Mouse (Mus musculus) midbrain, embryonic 12.5 days (tissue): ENCODE data around the gene Tmem198. TPM values are rescaled to one million over a fixed set of nuclear protein-coding genes. Genes with fewer than 3 reads are reported as not detected.
A peak's percentile ranks its signal among the peaks of the same experiment; 100 is the strongest.

ENCODE experiments used
- ATAC-seq: fragments of 200-750 bp; cut with Nextera tagmentation; 2 replicates; pipeline ENCODE4 v1.8.0; 2017; ENCODE audit warnings: low read depth, moderate TSS enrichment, moderate library complexity; ENCODE audit not compliant: low FRiP score
- H3K27ac ChIP-seq: fragments of 300-500 bp; sonication (generic); replicated peaks from 2 replicates; pipeline ENCODE4 v1.5.1; 2016; ENCODE audit warnings: mild to moderate bottlenecking
- H3K27me3 ChIP-seq: fragments of 300-500 bp; sonication (generic); 2 replicates; pipeline ENCODE4 v1.6.1; 2016; ENCODE audit warnings: mild to moderate bottlenecking
- H3K36me3 ChIP-seq: fragments of 300-500 bp; sonication (generic); 2 replicates; pipeline ENCODE4 v1.6.1; 2016
- H3K4me1 ChIP-seq: fragments of 300-500 bp; sonication (generic); 2 replicates; pipeline ENCODE4 v1.6.1; 2016
- H3K4me2 ChIP-seq: fragments of 300-500 bp; sonication (generic); replicated peaks from 2 replicates; pipeline ENCODE4 v1.6.1; 2016; ENCODE audit warnings: mild to moderate bottlenecking, moderate library complexity
- H3K4me3 ChIP-seq: fragments of 300-500 bp; sonication (generic); 2 replicates; pipeline ENCODE4 v1.5.1; 2016; ENCODE audit warnings: mild to moderate bottlenecking
- H3K9ac ChIP-seq: fragments of 300-500 bp; sonication (generic); replicated peaks from 2 replicates; pipeline ENCODE4 v1.6.1; 2016; ENCODE audit warnings: mild to moderate bottlenecking, moderate library complexity
- H3K9me3 ChIP-seq: fragments of 300-500 bp; sonication (generic); 2 replicates; pipeline ENCODE4 v1.6.1; 2016; ENCODE audit warnings: mild to moderate bottlenecking
- WGBS: fragments of 180-500 bp; shearing (Covaris S2); methylation state at CpG from one replicate; pipeline ENCODE4 v1.1.7; 2016; 5-methylcytosine and 5-hydroxymethylcytosine counted together
- polyA plus RNA-seq: library from polyadenylated mRNA; unstranded; fragments of >200 nt; fragmentation: Nextera tagmentation; extraction: Ambion mirVana; gene quantifications from 2 replicates; pipeline ENCODE4 v1.2.1, GENCODE M21; 2016

The Tmem198 gene
- polyA plus RNA-seq, 1 experiment from 2014 or later, result 26.5 TPM

DNA sequence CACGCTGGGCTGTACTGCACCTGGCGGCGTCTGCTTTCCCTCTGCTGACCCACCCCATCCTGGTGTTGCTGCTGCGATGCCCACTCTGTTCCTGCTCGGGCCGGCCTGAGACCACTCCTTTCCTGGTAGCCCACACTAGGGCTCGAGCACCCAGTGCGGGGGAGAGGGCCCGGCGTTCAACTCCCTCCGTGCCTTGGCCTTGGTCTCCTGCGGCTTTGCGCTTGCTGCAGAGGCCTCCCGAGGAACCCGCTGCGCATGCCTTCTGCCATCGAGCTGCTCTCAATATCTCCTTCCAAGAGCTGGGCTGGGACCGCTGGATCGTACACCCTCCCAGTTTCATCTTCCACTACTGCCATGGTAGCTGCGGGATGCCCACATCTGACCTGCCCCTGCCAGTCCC is 30.3 kb downstream of the Tmem198 start:
- H3K27me3 ChIP-seq, result peaks cover 35% of the 10 kb centered on the region
- no peak for ATAC-seq
- no peak overlapping the region for H3K27ac ChIP-seq

DNA sequence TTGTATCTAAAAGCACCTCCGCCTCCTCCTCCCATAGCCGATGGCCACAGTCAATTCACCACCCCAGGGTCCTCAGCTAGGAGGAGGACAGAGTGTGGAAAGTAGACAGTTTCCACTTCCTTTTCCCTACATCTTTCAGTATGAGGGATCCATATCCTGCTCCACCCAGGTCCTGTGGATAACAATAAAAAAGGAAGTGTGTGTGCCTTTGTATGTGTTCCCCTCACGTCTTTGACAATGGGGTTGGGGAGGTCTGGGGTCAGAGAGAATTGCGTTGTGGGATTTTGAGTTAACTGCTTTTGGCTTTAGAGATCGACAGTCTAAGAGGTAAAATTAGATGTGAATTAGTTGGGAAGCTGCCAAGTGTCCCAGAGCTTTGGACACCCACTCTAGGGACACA is 30.8 kb downstream of the Tmem198 start:
- Histone ChIP-seq H3K4me3 (no peak overlapping the region), H3K9me3 (no peaks in the 10 kb centered on the region), H3K36me3 (no peaks in the 10 kb centered on the region), H3K4me1 (peaks cover 10% of the 10 kb centered on the region), H3K4me2 (no peak overlapping the region), H3K27ac (no peak overlapping the region), H3K9ac (no peak overlapping the region), H3K27me3 (peaks cover 32% of the 10 kb centered on the region)
- ATAC-seq, result no peak
- WGBS, result 81% methylated on average over 5 of the region's 5 CpGs

More for the DNA sequence above, 30.3 kb downstream of the Tmem198 start:
- Histone ChIP-seq H3K36me3 (no peaks in the 10 kb centered on the region), H3K4me3 (no peak overlapping the region), H3K9ac (no peak overlapping the region), H3K9me3 (no peaks in the 10 kb centered on the region), H3K4me2 (no peak overlapping the region), H3K4me1 (peaks cover 15% of the 10 kb centered on the region)
- WGBS, result 47% methylated on average over 20 of the region's 20 CpGs

- peaks cover 4% of the 10 kb centered on the region for H3K4me1 ChIP-seq
- no peak overlapping the region for H3K27ac ChIP-seq
- no peaks in the 10 kb centered on the region for H3K36me3 ChIP-seq
- H3K9me3 ChIP-seq, result no peaks in the 10 kb centered on the region
- no peak overlapping the region for H3K4me2 ChIP-seq
- H3K27me3 ChIP-seq, result peaks cover 31% of the 10 kb centered on the region
- 57% methylated on average over 4 of the region's 4 CpGs for WGBS
- H3K9ac ChIP-seq, result no peak overlapping the region
- no peak for ATAC-seq
- H3K4me3 ChIP-seq, result no peak overlapping the region
Measured at GRCm38 (mm10) chr1:75511437-75512210, 32.3 kb downstream of the Tmem198 start.

DNA sequence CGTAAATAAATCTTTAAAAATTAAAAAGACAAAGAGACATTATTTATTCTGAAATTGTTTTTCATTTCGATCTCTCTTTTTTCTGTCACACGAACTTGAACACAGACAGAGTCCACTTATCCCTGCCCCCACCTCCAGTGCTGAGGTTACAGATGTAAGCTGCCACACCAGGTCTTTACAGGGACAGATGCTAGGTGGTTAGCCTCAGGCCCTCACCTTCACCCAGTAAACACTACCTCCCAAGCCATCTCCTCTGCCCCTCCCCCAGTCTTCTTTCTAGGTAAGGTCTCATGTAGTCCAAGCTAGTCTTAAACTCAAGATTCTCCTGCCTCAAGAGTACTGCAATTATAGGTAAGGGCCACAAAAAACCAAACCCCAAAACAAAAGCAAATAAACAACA is 33.2 kb downstream of the Tmem198 start:
- 89% methylated on average over 3 of the region's 3 CpGs for WGBS
- H3K4me1 ChIP-seq, result no peaks in the 10 kb centered on the region
- H3K36me3 ChIP-seq, result no peaks in the 10 kb centered on the region
- no peak overlapping the region for H3K4me2 ChIP-seq
- no peak for ATAC-seq
- no peaks in the 10 kb centered on the region for H3K9me3 ChIP-seq
- H3K27ac ChIP-seq, result no peak overlapping the region
- peaks cover 23% of the 10 kb centered on the region for H3K27me3 ChIP-seq
- no peak overlapping the region for H3K4me3 ChIP-seq
- H3K9ac ChIP-seq, result no peak overlapping the region

DNA sequence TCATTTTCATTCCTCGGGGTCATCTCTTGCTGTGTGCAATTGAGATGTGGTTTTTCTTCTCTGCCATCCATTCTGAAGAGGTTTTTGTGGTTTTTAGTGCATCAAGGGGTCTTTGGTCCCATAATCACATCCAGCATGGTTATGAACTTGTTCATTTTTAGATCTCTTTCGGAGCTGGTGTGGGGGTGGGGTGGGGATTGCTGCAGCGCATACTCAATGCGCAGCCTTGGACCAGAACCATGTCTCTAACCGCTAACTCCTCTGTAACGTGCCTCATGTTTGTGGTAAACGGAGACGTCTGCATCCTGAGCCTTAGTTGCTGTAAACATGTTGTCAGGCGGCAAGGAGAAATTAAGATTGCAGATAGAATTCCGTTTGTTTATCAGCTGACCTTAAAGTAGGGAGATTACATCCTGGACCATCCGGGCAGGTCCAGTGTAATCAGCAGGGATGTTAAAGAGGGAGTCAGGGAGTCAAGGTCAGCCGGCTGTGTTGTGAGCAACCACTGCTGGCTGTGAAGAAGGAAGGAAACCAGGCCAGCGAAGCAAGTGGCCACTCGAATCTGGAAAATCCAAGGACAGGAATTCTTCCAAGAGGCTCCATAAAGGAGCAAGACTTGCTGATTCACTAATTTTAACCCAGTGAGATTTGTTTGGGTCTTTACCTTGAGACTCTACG is 37.5 kb downstream of the Tmem198 start:
- Histone ChIP-seq H3K9ac (no peak overlapping the region), H3K4me2 (no peak overlapping the region), H3K36me3 (no peaks in the 10 kb centered on the region), H3K27ac (no peak overlapping the region), H3K4me1 (0 out of 2 replicates have a peak, but pooled peaks cover 2% of the 10 kb centered on the region), H3K27me3 (no peaks in the 10 kb centered on the region), H3K4me3 (no peak overlapping the region), H3K9me3 (no peaks in the 10 kb centered on the region)
- WGBS, result 84% methylated on average over 15 of the region's 15 CpGs
- no peak for ATAC-seq

- Histone ChIP-seq H3K9ac (no peak overlapping the region), H3K27ac (no peak overlapping the region), H3K9me3 (no peaks in the 10 kb centered on the region), H3K4me2 (no peak overlapping the region), H3K36me3 (no peaks in the 10 kb centered on the region), H3K4me1 (peaks cover 11% of the 10 kb centered on the region), H3K4me3 (no peak overlapping the region), H3K27me3 (no peaks in the 10 kb centered on the region)
- 58% methylated on average over 4 of the region's 4 CpGs for WGBS
- ATAC-seq, result no peak
Measured at GRCm38 (mm10) chr1:75517984-75518383, 38.7 kb downstream of the Tmem198 start.

DNA sequence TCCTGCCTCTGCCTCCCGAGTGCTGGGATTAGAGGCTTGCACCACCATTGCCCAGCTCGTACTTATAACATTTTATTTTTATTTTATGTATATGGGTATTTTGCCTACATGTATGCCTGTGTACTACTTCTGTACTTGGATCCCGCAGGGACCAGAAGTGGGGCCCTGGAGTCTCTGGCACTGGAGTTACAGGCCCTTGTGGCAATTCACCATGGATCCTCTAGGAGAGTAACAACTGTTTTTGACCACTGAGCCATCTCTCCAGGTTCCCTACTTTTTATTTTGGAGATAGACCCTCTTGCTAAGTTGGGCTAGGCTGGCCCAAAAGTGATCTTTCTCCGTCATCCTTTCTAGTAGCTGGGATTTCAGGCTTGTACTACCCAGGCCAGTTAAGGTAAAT is 39.1 kb downstream of the Tmem198 start:
- no peak overlapping the region for H3K27ac ChIP-seq
- peaks cover 11% of the 10 kb centered on the region for H3K4me1 ChIP-seq
- no peak overlapping the region for H3K4me3 ChIP-seq
- no peak overlapping the region for H3K4me2 ChIP-seq
- 94% methylated on average over 4 of the region's 4 CpGs for WGBS
- H3K9me3 ChIP-seq, result no peaks in the 10 kb centered on the region
- no peak for ATAC-seq
- H3K9ac ChIP-seq, result no peak overlapping the region
- H3K27me3 ChIP-seq, result no peaks in the 10 kb centered on the region
- H3K36me3 ChIP-seq, result no peaks in the 10 kb centered on the region

DNA sequence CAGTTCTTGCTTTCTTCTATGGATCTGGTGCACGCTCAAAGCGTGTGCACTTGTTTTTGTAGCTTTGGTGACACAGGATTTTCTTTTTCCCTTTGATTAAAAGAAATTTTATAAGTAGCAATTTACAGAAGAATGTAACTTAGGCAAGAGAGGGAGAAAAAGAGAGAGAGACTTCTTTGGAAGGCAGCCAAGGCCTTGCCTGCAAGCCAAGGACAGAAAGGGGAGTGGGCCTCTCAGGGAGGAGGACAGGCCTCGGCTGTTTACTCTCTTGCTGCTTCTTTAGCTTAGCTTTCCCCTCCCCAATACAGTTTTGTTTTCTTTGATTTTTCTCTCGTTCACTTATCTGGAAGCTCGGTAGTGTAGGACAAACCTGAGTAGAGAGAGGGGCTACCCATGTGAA is 40.2 kb downstream of the Tmem198 start:
- Histone ChIP-seq H3K4me1 (peaks cover 11% of the 10 kb centered on the region), H3K9me3 (no peaks in the 10 kb centered on the region), H3K9ac (no peak overlapping the region), H3K4me2 (no peak overlapping the region), H3K27ac (no peak overlapping the region), H3K4me3 (no peak overlapping the region), H3K27me3 (no peaks in the 10 kb centered on the region), H3K36me3 (no peaks in the 10 kb centered on the region)
- 86% methylated on average over 5 of the region's 5 CpGs for WGBS
- no peak for ATAC-seq

- Histone ChIP-seq H3K4me3 (peak within 1 kb of the TSS; percentile 61), H3K36me3 (peaks cover 12% of the 10 kb centered on the region; the same call in 1 of the 2 replicates), H3K9me3 (no peaks in the 10 kb centered on the region), H3K27me3 (no peaks in the 10 kb centered on the region), H3K27ac (peak within 1 kb of the TSS; percentile 90), H3K9ac (peak within 1 kb of the TSS; percentile 45), H3K4me1 (peaks cover 11% of the 10 kb centered on the region), H3K4me2 (peak within 1 kb of the TSS; percentile 67)
- peak; percentile 98 for ATAC-seq
- under 1% methylated on average over 46 of the region's 46 CpGs for WGBS
Measured at GRCm38 (mm10) chr1:75521321-75522031, 42.1 kb downstream of the Tmem198 start, which contains the start of gene Stk11ip. Gene Stk11ip, plus strand, starts transcription at chr1:75521529.

- no peaks in the 10 kb centered on the region for H3K9me3 ChIP-seq
- peaks cover 11% of the 10 kb centered on the region for H3K4me1 ChIP-seq
- H3K9ac ChIP-seq, result 0 out of 2 replicates have a peak overlapping the region, but pooled peaks have one; percentile 2
- H3K27me3 ChIP-seq, result no peaks in the 10 kb centered on the region
- WGBS, result 95% methylated on average over 7 of the region's 7 CpGs
- no peak for ATAC-seq
- no peak overlapping the region for H3K4me2 ChIP-seq
- peaks cover 37% of the 10 kb centered on the region for H3K36me3 ChIP-seq
- no peak overlapping the region for H3K27ac ChIP-seq
- H3K4me3 ChIP-seq, result no peak overlapping the region
Measured at GRCm38 (mm10) chr1:75524679-75525078, 45.3 kb downstream of the Tmem198 start.

GRCm38 (mm10) chr1:75530546-75530945 is 51.2 kb downstream of the Tmem198 start:
- H3K9me3 ChIP-seq, result no peaks in the 10 kb centered on the region
- H3K4me2 ChIP-seq, result no peak overlapping the region
- H3K27ac ChIP-seq, result no peak overlapping the region
- no peak overlapping the region for H3K9ac ChIP-seq
- no peak for ATAC-seq
- WGBS, result 84% methylated on average over 4 of the region's 4 CpGs
- no peaks in the 10 kb centered on the region for H3K4me1 ChIP-seq
- peaks cover 79% of the 10 kb centered on the region for H3K36me3 ChIP-seq
- H3K27me3 ChIP-seq, result no peaks in the 10 kb centered on the region
- no peak overlapping the region for H3K4me3 ChIP-seq
